Mouse (Mus musculus): ENCODE measurements at regions not wholly inside any gene's neighbourhood (a gene's known extent, or its start where the extent isn't known, plus 50 kb on each side); places are given as distances from the start of the nearest gene placed in this dataset.

- no peak for DNase-seq
Observed at GRCm38 (mm10) chr3:38116071-38116787, 368.4 kb downstream of the Ankrd50 start.

GRCm38 (mm10) chr3:38112568-38112967 lies 372.1 kb downstream of the Ankrd50 start:
- no peak for DNase-seq

GRCm38 (mm10) chr3:38105022-38105857 lies 379.4 kb downstream of the Ankrd50 start:
- DNase-seq: no peak

- no peak for DNase-seq
Observed at GRCm38 (mm10) chr3:38104418-38104817, 380.1 kb upstream of the Gm5148 start.

GRCm38 (mm10) chr3:38102985-38103384 lies 378.7 kb upstream of the Gm5148 start:
- DNase-seq: no peak

GRCm38 (mm10) chr3:38102181-38102580 lies 377.9 kb upstream of the Gm5148 start:
- no peak for DNase-seq

- no peak for DNase-seq
Observed at GRCm38 (mm10) chr3:38094370-38094979, 370.2 kb upstream of the Gm5148 start.

- no peak for DNase-seq
Observed at GRCm38 (mm10) chr3:38084548-38084947, 360.3 kb upstream of the Gm5148 start.

GRCm38 (mm10) chr3:38082386-38082785 lies 358.1 kb upstream of the Gm5148 start:
- DNase-seq: no peak

GRCm38 (mm10) chr3:38076835-38077234 lies 352.5 kb upstream of the Gm5148 start:
- no peak for DNase-seq

GRCm38 (mm10) chr3:38073946-38074345 lies 349.7 kb upstream of the Gm5148 start:
- no peak for DNase-seq

GRCm38 (mm10) chr3:38055627-38056026 lies 331.3 kb upstream of the Gm5148 start:
- DNase-seq: no peak

- DNase-seq: no peak
Observed at GRCm38 (mm10) chr3:38052941-38053340, 328.7 kb upstream of the Gm5148 start.

GRCm38 (mm10) chr3:38051748-38052147 lies 327.5 kb upstream of the Gm5148 start:
- DNase-seq: no peak

- DNase-seq: no peak
Observed at GRCm38 (mm10) chr3:38050856-38051255, 326.6 kb upstream of the Gm5148 start.

GRCm38 (mm10) chr3:38050366-38050765 lies 326.1 kb upstream of the Gm5148 start:
- DNase-seq: no peak

GRCm38 (mm10) chr3:38049290-38049689 lies 325.0 kb upstream of the Gm5148 start:
- DNase-seq: no peak

GRCm38 (mm10) chr3:38047445-38047844 lies 323.2 kb upstream of the Gm5148 start:
- no peak for DNase-seq

- no peak for DNase-seq
Observed at GRCm38 (mm10) chr3:38046611-38047010, 322.3 kb upstream of the Gm5148 start.

- DNase-seq: no peak
Observed at GRCm38 (mm10) chr3:38045989-38046388, 321.7 kb upstream of the Gm5148 start.

- DNase-seq: no peak
Observed at GRCm38 (mm10) chr3:38045523-38045922, 321.2 kb upstream of the Gm5148 start.

- no peak for DNase-seq
Observed at GRCm38 (mm10) chr3:38044338-38044737, 320.0 kb upstream of the Gm5148 start.

- no peak for DNase-seq
Observed at GRCm38 (mm10) chr3:38042614-38043013, 318.3 kb upstream of the Gm5148 start.

GRCm38 (mm10) chr3:38036131-38036530 lies 311.8 kb upstream of the Gm5148 start:
- DNase-seq: no peak
